Mouse (Mus musculus): Measurements from ENCODE around the gene Usp16.
A peak's percentile ranks its signal among the peaks of the same experiment; 100 is the strongest.

DNA sequence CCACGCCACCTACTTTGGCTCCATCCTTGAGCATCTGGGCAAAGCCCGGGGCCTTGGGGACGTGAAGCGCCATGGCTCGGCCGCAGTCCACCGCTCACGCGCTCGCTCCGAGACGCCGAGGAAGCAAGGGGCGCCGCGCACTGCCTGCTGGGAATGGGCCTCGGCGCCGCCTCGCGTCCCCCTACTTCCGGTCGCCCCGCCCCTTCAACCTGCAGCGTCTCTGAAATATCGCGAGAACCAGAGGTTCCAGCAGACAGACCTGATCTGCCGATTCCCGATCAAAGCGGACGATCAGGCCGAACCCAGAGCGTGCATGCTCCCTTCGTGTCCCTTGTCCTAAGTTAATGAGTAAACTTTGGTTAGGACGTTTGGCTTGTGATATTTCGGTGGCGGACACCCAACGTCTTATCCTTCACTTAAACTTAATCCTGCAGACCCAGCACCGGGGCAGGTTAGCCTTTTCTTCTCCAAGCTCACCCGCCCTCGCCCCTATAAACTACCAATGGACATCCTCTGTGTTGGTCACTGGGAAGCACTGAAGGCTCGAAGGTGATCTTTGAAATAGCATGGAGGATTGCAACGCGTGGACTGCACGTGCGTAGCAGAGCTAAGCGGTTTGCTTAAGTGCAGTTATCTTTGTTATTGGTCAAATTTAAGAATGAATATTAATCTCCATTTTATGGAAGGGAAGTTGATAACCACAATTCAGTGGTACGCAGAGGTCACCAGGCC lies 41.4 kb downstream of the Usp16 start, which contains the start of gene Cct8:
- TF ChIP-seq CTCF (IDR thresholded peaks at IDR 0.05; ENCODE audit: extremely low read depth, insufficient read depth, low read length) (no peak), POLR2A (IDR thresholded peaks at IDR 0.05; ENCODE audit: extremely low read depth, insufficient read depth, low read length) (peak; percentile 83; the same call in 1 of the 2 replicates)
